Mouse (Mus musculus) splenic B cell, adult 2 months (primary cell): Measurements from ENCODE around the gene Rhoh.
A peak's percentile ranks its signal among the peaks of the same experiment; 100 is the strongest.

Experiments used
- DNase-seq: peaks from one replicate; pipeline ENCODE4 v3.0.0-alpha.2; 2011; ENCODE audit warnings: low read depth, low spot score
- H3K27me3 ChIP-seq: 2 replicates; pipeline ENCODE4 v1.6.1; 2012; ENCODE audit warnings: mild to moderate bottlenecking, low read length, moderate library complexity, mixed read lengths; ENCODE audit not compliant: control insufficient read depth, poor library complexity, insufficient read depth, severe bottlenecking
- H3K36me3 ChIP-seq: 2 replicates; pipeline ENCODE4 v1.6.1; 2012; ENCODE audit warnings: mild to moderate bottlenecking, low read length, moderate library complexity, mixed read lengths; ENCODE audit not compliant: control insufficient read depth, poor library complexity, insufficient read depth, severe bottlenecking

Gene Rhoh

GRCm38 (mm10) chr5:65854786-65855191, 6.2 kb upstream of the Rhoh start:
- Histone ChIP-seq H3K27me3 (no peaks in the 10 kb centered on the region), H3K36me3 (no peaks in the 10 kb centered on the region)
- peak; percentile 59 for DNase-seq

DNA sequence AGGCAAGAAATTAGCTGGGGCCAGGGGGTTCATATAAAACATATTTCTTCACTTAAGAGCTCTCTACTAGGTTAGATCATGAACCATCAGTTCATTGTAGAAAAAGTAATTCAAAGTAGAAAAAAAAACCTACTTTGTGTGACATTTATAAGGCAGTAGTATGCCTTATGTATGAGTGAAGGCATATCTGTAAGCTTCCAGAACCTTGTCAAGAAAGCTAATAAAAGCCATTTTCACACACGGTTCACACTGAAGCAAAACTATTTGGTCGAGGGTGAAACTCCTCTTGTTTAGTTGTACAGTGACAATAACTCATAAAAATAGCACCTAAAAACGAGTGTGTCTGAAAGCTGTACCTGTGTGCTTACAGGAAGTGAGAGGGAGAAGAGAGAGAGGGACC, 5.4 kb upstream of the Rhoh start:
- Histone ChIP-seq H3K36me3 (no peaks in the 10 kb centered on the region), H3K27me3 (no peaks in the 10 kb centered on the region)
- no peak for DNase-seq

- H3K36me3 ChIP-seq, result no peaks in the 10 kb centered on the region
- no peaks in the 10 kb centered on the region for H3K27me3 ChIP-seq
- DNase-seq, result peak; percentile 64
These were observed 4.2 kb upstream of the Rhoh start for GRCm38 (mm10) chr5:65856591-65857411.

GRCm38 (mm10) chr5:65857935-65858334, 3.1 kb upstream of the Rhoh start:
- DNase-seq, result peak; percentile 65
- H3K36me3 ChIP-seq, result no peaks in the 10 kb centered on the region

DNA sequence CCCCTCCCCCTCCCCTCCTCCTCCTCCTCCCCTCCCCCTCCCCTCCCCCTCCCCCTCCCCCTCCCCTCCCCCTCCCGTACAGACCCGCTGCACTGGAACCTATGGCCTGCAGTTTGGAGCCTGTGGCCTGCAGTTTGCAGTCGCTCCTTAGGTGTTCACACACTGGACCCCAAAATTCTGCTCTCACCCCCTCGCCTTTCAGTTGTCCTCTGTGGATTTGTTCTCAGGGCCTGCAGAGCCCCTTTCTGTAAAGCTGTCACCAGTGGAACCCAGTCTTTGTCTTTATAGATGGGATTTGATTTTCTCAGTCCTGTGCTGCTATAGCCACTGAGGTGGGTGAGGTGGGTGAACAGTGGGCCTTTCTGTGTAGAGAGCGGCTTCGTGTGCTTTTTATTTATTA, 2.7 kb upstream of the Rhoh start:
- Histone ChIP-seq H3K27me3 (no peaks in the 10 kb centered on the region), H3K36me3 (no peaks in the 10 kb centered on the region)
- no peak for DNase-seq

More at GRCm38 (mm10) chr5:65857935-65858334, 3.1 kb upstream of the Rhoh start:
- H3K27me3 ChIP-seq, result no peaks in the 10 kb centered on the region

- Histone ChIP-seq H3K27me3 (no peaks in the 10 kb centered on the region), H3K36me3 (no peaks in the 10 kb centered on the region)
- DNase-seq, result no peak
These were observed 2.1 kb upstream of the Rhoh start for GRCm38 (mm10) chr5:65858898-65859297.

DNA sequence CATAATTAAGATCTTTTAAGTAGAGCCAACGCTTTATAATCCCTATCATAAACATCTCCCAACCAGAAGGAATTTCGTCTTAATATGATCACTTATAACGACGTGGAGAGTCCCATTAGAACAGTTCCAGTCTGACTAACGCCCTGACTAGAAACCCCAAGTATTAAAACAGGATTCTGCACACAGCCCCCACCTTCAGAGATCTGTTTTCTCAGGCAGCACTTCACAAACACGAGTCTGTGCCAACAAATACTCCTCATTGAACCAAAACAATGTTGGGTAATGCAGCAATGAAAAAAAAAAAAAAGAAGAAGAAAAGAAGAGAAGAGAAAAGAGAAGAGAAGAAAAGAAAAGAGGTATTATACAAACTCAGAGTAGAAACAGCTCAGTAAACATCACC, 1.6 kb upstream of the Rhoh start:
- no peak for DNase-seq
- Histone ChIP-seq H3K27me3 (no peaks in the 10 kb centered on the region), H3K36me3 (no peaks in the 10 kb centered on the region)

DNA sequence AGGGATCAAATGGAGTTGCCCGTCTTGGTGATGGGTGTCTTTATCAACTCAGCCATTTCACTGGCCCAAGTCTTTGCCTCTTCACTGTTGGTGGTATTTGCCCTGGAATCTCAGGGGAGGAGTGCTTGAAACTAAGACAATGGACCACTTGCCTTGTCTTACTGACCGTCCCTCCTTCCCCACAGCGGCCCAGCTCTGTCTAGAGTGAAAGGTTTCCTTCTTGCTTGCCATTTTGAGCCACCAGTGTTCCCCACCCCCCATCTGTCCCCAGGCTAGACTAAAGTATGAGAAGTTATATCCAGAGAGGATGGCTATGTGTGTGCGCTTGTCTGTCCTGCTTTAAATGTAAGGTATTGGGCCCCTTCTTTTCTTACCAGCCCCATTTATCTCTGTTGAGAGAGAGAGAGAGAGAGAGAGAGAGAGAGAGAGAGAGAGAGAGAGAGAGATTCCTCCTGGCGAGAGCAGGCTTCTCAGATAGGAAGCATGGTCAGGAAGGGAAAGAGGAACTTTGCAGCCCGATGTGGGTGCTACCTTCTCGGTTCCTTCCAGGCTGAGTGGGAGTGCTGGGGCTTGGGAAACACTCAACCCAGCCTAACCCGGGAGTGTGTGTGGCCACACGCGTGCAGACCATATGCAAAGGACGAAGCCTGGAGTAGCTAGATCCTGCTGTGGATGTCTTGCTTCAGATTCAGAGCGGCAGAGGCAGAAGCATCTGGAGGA, 572 bp upstream of the Rhoh start:
- DNase-seq, result peak; percentile 55
- Histone ChIP-seq H3K36me3 (no peaks in the 10 kb centered on the region), H3K27me3 (no peaks in the 10 kb centered on the region)

GRCm38 (mm10) chr5:65862217-65862927, 1.4 kb downstream of the Rhoh start:
- no peak for DNase-seq
- H3K27me3 ChIP-seq, result no peaks in the 10 kb centered on the region
- H3K36me3 ChIP-seq, result no peaks in the 10 kb centered on the region

DNA sequence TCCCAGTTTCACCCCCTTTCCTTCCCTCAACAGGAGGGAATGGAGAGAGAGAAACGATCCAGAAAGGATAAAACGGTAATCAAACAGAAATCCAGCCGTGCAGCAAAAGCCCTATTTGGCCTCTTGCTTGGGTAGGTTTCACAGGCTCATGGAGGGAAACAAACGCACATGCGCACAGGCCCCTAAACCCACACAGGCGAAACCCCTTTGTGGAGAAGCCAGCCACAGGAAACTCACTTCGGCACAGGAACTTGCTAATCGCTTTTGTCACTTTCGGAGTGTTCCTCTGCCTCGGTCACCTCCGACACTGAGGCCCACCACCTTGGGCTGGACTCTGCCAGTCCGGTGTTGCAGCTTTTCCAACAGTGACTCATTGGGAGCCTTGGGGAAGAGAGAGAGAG, 2.3 kb downstream of the Rhoh start:
- Histone ChIP-seq H3K36me3 (no peaks in the 10 kb centered on the region), H3K27me3 (no peaks in the 10 kb centered on the region)
- peak; percentile 92 for DNase-seq

DNA sequence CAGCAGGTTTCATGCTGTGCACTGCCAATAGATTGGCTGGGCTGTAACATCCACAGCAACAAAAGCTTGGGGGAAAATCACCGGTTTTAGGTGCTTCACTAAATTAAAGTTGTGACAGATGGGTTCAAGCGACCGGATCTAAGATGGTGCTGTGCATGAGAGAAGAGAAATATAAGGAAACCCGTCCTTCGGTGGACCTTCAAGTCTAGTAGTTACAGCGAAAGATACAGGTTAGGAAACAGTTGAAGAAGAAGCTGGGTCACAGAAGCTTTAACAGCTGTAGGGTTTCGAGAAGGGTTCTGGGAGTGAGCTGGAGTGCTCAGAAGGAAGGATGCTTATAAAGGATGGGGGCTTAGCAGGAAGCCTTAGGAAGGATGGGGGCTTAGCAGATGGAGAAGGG, 3.5 kb downstream of the Rhoh start:
- Histone ChIP-seq H3K27me3 (no peaks in the 10 kb centered on the region), H3K36me3 (no peaks in the 10 kb centered on the region)
- no peak for DNase-seq

DNA sequence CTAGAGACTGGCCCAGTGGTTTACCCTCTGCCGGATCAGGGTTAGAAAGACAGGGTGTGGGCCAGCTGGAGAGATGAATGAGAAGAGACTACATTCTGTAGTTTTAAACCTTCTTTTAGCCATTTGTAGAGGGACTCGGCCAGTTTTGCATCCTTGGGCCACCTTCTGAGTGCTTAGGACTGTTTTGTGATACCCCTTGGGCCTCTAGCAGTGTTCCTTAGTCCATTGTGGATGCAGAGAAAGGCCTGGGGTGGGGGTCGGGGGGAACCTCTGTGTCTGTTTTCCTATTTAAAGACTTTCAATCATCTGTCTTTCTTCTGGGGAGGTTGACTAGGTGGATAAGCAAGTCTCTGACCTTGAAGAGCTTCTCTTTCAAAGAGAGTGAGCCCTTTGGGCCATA, 3.9 kb downstream of the Rhoh start:
- H3K27me3 ChIP-seq, result no peaks in the 10 kb centered on the region
- no peaks in the 10 kb centered on the region for H3K36me3 ChIP-seq
- DNase-seq, result no peak

DNA sequence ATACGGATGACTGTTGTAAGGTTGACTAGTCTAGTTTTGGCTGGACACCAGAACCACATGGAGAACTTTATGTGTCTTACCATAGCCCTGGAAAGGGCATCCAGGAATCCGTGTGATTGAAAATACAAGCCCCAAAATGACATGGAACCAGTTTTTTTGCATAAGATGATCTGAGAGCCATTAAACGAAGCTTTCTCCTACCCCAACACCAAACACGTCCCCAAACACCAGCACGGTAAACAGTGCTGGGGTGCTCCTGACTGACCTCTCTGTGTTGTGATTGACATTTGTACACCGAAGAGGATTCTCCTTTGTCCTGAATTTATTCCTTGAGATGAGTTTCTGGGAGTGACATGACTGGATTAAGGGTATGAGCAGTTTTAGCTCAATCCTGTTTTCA, 5.6 kb downstream of the Rhoh start:
- DNase-seq, result no peak
- Histone ChIP-seq H3K36me3 (no peaks in the 10 kb centered on the region), H3K27me3 (no peaks in the 10 kb centered on the region)

DNA sequence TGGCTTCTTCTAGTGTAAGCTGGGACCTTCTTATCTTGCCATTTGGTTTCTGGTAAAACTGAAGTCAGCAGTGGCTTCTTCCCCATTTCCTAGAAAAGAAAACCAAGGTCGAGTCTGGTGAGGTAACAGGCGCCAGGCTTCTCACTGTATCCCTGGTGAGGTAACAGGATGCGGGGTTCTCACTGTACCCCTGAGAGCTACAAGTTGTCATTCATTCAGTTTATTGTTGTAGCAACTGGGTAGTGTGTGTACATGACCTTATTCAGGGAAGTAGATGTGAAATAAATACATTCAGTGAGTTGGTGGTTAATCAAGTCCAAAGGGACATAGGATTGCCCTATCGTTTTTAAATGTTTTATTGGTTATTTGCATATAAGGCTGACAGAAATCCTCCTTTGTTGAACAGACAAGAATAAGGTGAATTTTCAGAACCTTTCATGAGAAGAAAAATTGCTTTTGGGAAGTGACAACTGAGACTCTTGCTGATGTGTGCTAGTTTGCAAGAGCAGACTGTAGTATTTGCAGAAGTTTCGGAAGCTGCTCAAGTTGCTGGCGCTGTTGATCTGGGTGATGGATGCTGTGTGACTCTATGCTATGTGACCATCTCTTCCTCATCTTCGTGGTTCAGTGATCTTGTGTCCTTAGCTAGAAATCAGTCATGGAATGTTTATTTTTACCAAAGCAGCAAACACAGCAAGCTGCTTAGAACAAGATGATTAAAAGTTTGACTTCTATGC, 6.5 kb downstream of the Rhoh start:
- Histone ChIP-seq H3K27me3 (no peaks in the 10 kb centered on the region), H3K36me3 (no peaks in the 10 kb centered on the region)
- DNase-seq, result peak; percentile 71
